Mouse (Mus musculus): ENCODE data around the gene Atf7. TPM values are rescaled to one million over a fixed set of nuclear protein-coding genes. Genes with fewer than 3 reads are reported as not detected.

Atf7 gene
- polyA plus RNA-seq, 1 experiment from 2014 or later = 20.4 TPM

GRCm38 (mm10) chr15:102563681-102564080, 61.6 kb downstream of the Atf7 start:
- H3K27ac ChIP-seq = no peak overlapping the region
- no peak overlapping the region for H3K4me3 ChIP-seq
- DNase-seq (ENCODE audit: low spot score) = no peak
- H3K9me3 ChIP-seq = no peaks in the 10 kb centered on the region
- H3K4me1 ChIP-seq (replicated peaks) = no peaks in the 10 kb centered on the region
- WGBS = 88% methylated on average over 5 of the region's 5 CpGs
- H3K27me3 ChIP-seq (ENCODE audit: insufficient read depth, poor library complexity, severe bottlenecking) = no peaks in the 10 kb centered on the region
- peaks cover 22% of the 10 kb centered on the region for H3K36me3 ChIP-seq

- Histone ChIP-seq H3K27me3 (ENCODE audit: insufficient read depth, poor library complexity, severe bottlenecking) (no peaks in the 10 kb centered on the region), H3K9me3 (no peaks in the 10 kb centered on the region), H3K4me3 (no peak overlapping the region), H3K36me3 (peaks cover 22% of the 10 kb centered on the region), H3K27ac (no peak overlapping the region), H3K4me1 (replicated peaks) (no peaks in the 10 kb centered on the region)
- DNase-seq (ENCODE audit: low spot score) = no peak
- WGBS = 93% methylated on average over 3 of the region's 3 CpGs
These were observed 62.2 kb downstream of the Atf7 start for GRCm38 (mm10) chr15:102563061-102563460.

DNA sequence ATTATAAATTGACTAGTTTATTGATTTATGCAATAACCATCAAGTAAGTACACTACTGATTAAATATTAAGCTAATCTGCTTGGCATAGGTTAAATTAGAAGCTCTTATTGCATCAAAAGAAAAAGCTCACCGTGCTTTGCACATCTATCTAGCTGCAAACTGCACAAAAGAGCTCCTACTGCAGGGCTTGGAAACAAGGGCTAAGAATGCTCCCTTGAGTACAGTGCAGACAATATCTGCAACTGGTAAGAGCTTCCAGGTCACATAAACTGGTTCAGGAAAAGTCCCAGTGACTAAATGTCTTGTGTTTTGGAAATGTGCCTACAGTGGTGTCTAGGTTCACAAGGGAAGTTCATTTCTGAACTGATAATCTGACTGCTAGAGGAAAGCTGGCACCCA, 62.8 kb downstream of the Atf7 start:
- Histone ChIP-seq H3K4me3 (no peak overlapping the region), H3K36me3 (peaks cover 22% of the 10 kb centered on the region), H3K4me1 (replicated peaks) (no peaks in the 10 kb centered on the region), H3K9me3 (no peaks in the 10 kb centered on the region), H3K27me3 (ENCODE audit: insufficient read depth, poor library complexity, severe bottlenecking) (no peaks in the 10 kb centered on the region), H3K27ac (no peak overlapping the region)
- 98% methylated on average over 1 of the region's 1 CpGs for WGBS
- DNase-seq (ENCODE audit: low spot score) = no peak

- no peaks in the 10 kb centered on the region for H3K9me3 ChIP-seq
- peaks cover 53% of the 10 kb centered on the region for H3K36me3 ChIP-seq
- DNase-seq (ENCODE audit: low spot score) = no peak
These were observed 67.7 kb downstream of the Atf7 start for GRCm38 (mm10) chr15:102557580-102557979.

GRCm38 (mm10) chr15:102555581-102555980, 69.7 kb downstream of the Atf7 start:
- H3K9me3 ChIP-seq = no peaks in the 10 kb centered on the region
- no peaks in the 10 kb centered on the region for H3K4me1 ChIP-seq (replicated peaks)
- no peak for DNase-seq (ENCODE audit: low spot score)
- H3K4me3 ChIP-seq = no peak overlapping the region
- no peak overlapping the region for H3K27ac ChIP-seq
- whole genome bisulfite sequencing = 94% methylated on average over 1 of the region's 1 CpGs
- peaks cover 63% of the 10 kb centered on the region for H3K36me3 ChIP-seq
- no peaks in the 10 kb centered on the region for H3K27me3 ChIP-seq (ENCODE audit: insufficient read depth, poor library complexity, severe bottlenecking)

More at GRCm38 (mm10) chr15:102557580-102557979, 67.7 kb downstream of the Atf7 start:
- Histone ChIP-seq H3K27ac (no peak overlapping the region), H3K27me3 (ENCODE audit: insufficient read depth, poor library complexity, severe bottlenecking) (no peaks in the 10 kb centered on the region), H3K4me1 (replicated peaks) (no peaks in the 10 kb centered on the region), H3K4me3 (no peak overlapping the region)

DNA sequence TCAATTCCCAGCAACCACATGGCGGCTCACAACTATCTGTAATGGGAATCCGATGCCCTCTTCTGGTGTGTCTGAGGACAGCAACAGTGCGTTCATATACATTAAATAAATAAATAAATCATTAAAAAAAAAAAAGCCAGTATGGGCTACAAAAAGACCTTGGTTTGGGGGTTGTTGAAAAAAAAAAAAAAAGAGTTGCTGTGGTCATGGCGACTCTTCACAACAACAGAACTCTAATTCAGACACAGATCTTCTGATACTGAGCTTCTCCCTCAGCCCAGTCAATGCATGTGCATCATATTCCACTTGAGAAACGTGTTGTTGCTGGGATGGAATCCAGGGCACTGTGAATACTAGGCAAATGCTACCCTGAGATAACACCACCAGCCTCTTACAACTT, 72.7 kb downstream of the Atf7 start:
- Histone ChIP-seq H3K27ac (no peak overlapping the region), H3K27me3 (ENCODE audit: insufficient read depth, poor library complexity, severe bottlenecking) (no peaks in the 10 kb centered on the region), H3K9me3 (no peaks in the 10 kb centered on the region), H3K4me3 (no peak overlapping the region), H3K4me1 (replicated peaks) (no peaks in the 10 kb centered on the region), H3K36me3 (peaks cover 72% of the 10 kb centered on the region)
- WGBS = 93% methylated on average over 5 of the region's 5 CpGs
- no peak for DNase-seq (ENCODE audit: low spot score)

DNA sequence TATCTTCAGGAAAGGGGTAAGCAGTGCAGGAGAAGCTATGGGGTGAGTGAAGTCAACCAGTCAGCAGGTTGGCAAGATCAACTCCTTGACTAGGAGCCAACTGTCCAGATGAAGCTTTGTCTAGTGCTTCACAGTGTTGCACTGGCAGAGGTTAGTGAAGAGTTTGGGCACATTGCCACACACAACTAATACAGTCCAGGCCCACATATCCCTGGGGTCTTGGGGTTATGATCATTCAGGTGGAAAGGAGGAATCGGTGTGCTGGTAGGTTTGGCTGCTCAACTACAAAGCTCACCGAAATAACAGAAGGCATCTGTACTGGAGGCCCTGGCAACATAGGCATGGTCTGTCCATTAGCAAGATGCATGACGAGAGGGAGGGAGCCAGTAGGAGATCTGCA, 77.8 kb downstream of the Atf7 start:
- H3K4me3 ChIP-seq = no peak overlapping the region
- H3K27me3 ChIP-seq (ENCODE audit: insufficient read depth, poor library complexity, severe bottlenecking) = no peaks in the 10 kb centered on the region
- no peak overlapping the region for H3K27ac ChIP-seq
- no peak for DNase-seq (ENCODE audit: low spot score)
- WGBS = 96% methylated on average over 3 of the region's 3 CpGs
- H3K9me3 ChIP-seq = no peaks in the 10 kb centered on the region
- peaks cover 78% of the 10 kb centered on the region for H3K36me3 ChIP-seq
- H3K4me1 ChIP-seq (replicated peaks) = no peaks in the 10 kb centered on the region

DNA sequence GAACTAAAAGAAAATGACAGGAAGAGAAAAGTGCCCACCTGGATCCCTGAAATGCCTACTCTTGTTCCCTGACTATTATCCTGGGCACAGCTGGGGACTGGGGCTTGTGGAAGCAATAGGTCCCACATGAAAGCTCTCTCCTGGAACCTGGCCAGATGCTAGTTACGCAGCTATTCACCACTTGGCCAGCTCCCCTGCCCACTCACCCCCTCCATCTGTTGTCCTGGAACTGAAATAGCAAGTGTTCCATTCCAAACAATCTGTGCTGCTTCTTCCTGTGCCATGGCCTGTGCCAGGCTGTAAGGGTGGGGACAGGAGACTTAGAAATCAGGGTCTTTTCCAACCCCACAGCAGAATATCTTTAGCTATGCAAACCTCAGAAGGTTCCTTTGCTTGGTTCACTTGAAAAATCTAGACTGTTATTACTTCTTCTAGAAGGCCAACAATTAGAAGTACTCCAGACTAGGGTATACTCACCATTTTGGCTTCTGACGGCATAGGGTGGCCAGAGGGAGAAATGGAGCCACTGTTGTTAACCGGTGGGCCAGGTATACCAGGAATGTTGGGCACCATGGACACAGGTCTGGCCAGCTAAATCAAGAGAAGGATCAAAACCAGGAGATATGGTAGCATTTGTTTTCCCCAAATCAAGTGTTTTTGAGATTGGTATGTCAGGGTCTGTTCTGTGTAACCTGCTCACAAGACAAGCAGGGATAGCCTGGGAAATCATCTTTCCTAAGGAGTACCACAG, 78.4 kb downstream of the Atf7 start:
- Histone ChIP-seq H3K4me3 (no peak overlapping the region), H3K27ac (no peak overlapping the region), H3K27me3 (ENCODE audit: insufficient read depth, poor library complexity, severe bottlenecking) (no peaks in the 10 kb centered on the region), H3K9me3 (no peaks in the 10 kb centered on the region), H3K36me3 (peaks cover 78% of the 10 kb centered on the region), H3K4me1 (replicated peaks) (no peaks in the 10 kb centered on the region)
- 92% methylated on average over 3 of the region's 3 CpGs for WGBS
- DNase-seq (ENCODE audit: low spot score) = no peak

DNA sequence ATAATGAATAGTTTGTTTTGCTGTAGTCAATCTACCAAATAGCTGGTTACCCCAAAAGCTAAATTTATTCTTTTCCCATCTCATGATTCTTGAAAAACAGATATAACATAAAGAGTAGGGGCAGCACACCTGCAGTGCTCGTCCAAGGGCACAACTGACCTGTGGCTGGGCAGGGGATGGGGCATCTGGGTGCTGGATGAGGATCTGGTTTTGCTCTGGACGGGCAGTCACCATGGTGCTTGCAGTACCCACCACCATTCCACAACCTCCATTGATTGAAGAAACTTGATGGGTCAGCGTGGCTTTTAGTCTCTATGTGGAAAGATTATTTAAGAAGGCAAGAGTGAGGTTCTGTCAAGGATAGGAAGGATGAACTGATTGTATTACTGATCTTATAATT, 79.0 kb downstream of the Atf7 start:
- no peaks in the 10 kb centered on the region for H3K4me1 ChIP-seq (replicated peaks)
- H3K36me3 ChIP-seq = peaks cover 77% of the 10 kb centered on the region
- DNase-seq (ENCODE audit: low spot score) = no peak

DNA sequence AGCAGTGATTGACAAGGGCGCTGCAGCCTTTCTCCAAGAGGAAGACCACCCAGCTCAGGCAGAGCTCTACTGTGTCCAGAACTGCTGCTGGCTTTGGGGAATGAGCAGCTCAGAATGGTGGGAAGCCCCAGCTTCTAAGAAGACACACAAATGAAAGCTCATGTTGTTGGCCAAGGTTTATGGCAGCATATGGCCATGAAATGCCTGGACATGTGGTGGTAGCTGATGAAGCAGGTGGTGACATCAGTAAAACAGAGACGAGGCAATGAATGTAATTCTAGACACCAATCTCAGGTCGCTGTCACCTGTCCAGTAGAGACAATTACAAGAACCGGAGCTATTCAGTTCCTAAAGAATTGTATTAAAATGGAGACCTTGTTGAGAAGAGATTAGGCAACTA, 80.5 kb downstream of the Atf7 start:
- Histone ChIP-seq H3K4me3 (no peak overlapping the region), H3K27me3 (ENCODE audit: insufficient read depth, poor library complexity, severe bottlenecking) (no peaks in the 10 kb centered on the region), H3K9me3 (no peaks in the 10 kb centered on the region), H3K27ac (no peak overlapping the region), H3K4me1 (replicated peaks) (no peaks in the 10 kb centered on the region), H3K36me3 (peaks cover 85% of the 10 kb centered on the region)
- no peak for DNase-seq (ENCODE audit: low spot score)
- WGBS = 92% methylated on average over 4 of the region's 4 CpGs

More for the DNA sequence above, 79.0 kb downstream of the Atf7 start:
- Histone ChIP-seq H3K9me3 (no peaks in the 10 kb centered on the region), H3K27me3 (ENCODE audit: insufficient read depth, poor library complexity, severe bottlenecking) (no peaks in the 10 kb centered on the region), H3K4me3 (no peak overlapping the region), H3K27ac (no peak overlapping the region)
- WGBS = 90% methylated on average over 3 of the region's 3 CpGs

DNA sequence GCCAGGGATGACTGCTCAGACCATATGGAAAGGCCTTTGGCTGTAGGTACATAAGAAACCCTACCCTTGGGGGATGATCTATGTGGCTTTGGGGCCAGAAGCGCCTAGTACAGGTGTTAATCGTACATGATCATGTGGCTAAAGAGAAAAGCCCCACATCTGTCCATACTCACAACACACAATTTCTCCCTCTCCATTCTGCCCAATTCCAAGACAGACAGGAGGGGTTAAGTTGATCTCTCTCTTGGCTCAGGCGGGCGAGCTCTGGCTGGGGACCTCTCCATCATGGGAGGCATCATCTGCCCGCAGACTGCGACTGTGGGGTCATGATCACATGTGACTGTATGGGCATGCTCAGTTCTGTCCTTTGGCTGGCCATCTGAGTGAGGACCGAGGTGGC, 91.3 kb downstream of the Atf7 start:
- no peak for DNase-seq (ENCODE audit: low spot score)
- Histone ChIP-seq H3K27ac (no peak overlapping the region), H3K27me3 (ENCODE audit: insufficient read depth, poor library complexity, severe bottlenecking) (no peaks in the 10 kb centered on the region), H3K4me3 (no peak overlapping the region), H3K4me1 (replicated peaks) (no peaks in the 10 kb centered on the region), H3K36me3 (peaks cover 83% of the 10 kb centered on the region), H3K9me3 (no peaks in the 10 kb centered on the region)
- WGBS = 95% methylated on average over 7 of the region's 7 CpGs

GRCm38 (mm10) chr15:102532106-102532900, 93.0 kb downstream of the Atf7 start:
- Histone ChIP-seq H3K27me3 (ENCODE audit: insufficient read depth, poor library complexity, severe bottlenecking) (no peaks in the 10 kb centered on the region), H3K27ac (no peak overlapping the region), H3K36me3 (peaks cover 90% of the 10 kb centered on the region), H3K4me3 (no peak overlapping the region), H3K9me3 (no peaks in the 10 kb centered on the region), H3K4me1 (replicated peaks) (no peaks in the 10 kb centered on the region)
- no peak for DNase-seq (ENCODE audit: low spot score)
- WGBS = 92% methylated on average over 3 of the region's 3 CpGs

- H3K4me3 ChIP-seq = no peak overlapping the region
- no peak overlapping the region for H3K27ac ChIP-seq
- 85% methylated on average over 4 of the region's 4 CpGs for whole genome bisulfite sequencing
- H3K36me3 ChIP-seq = peaks cover 83% of the 10 kb centered on the region
- H3K4me1 ChIP-seq (replicated peaks) = no peaks in the 10 kb centered on the region
- H3K9me3 ChIP-seq = no peaks in the 10 kb centered on the region
- no peak for DNase-seq (ENCODE audit: low spot score)
- no peaks in the 10 kb centered on the region for H3K27me3 ChIP-seq (ENCODE audit: insufficient read depth, poor library complexity, severe bottlenecking)
These were observed 93.7 kb downstream of the Atf7 start for GRCm38 (mm10) chr15:102531586-102531985.
